11 mouse cellular contexts compared by ENCODE assay signal in the genomic region with DNA sequence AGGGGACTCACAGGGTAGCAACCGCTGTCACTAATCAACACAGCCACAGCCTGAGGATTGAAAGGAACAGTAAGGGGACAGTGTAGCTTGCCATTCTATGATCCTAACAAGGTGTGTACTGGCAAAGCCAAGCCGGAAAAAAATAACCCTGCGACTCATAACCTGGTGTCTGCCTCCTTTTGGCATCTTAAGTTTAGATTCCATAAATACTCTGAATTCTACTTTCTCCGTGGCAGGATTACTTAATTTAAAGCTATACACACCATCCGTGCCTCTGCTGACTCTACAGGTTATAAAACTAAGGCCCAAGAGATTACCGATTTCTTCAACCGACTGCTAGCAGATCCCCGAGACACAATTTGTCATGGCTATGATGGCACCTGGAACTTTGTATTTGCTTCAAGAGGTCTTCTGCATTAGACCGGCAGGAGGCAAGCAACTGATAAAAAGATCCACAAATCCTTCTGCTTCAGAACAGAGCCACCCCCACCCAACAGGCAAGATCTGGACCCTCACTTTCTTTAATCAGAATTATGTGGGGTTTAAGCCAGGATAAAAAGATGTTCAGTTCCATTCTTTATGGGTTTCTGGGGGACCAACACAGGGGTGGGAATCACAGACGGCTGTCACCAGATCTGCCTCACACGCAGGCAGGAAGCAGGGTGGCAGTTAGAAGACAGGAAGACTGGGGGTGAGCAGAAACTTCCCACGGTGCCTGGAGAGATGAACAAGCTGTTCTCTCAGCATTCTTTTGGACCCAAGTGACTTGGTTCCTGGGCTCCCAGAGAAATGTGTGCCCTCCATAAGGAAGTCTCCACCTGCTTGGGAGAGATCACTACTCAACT.
DNase-seq lines count a peak whose midpoint lies in the region; ATAC-seq and TF ChIP-seq lines count a peak whose summit lies in the region.
"Had no signal": no experiment of that assay in that cellular context is flagged by ENCODE, and none has a peak within 500 bp of the region (broad histone marks: within the 10 kb centered on the region; RNA-seq: fewer than 3 reads in every experiment).

No protein-coding gene starts in this region.

- H3K4me2 ChIP-seq in heart, postnatal 0 days (ENCODE audit: low read depth, low read length) = peak overlapping the region; percentile 16; the same call in 1 of the 2 replicates
- H3K4me2 ChIP-seq in heart, embryonic 11.5 days = no peak overlapping the region

- no peak for DNase-seq in heart, postnatal 0 days (ENCODE audit: low spot score)
- DNase-seq in naive thymus-derived CD4-positive, alpha-beta T cell, adult 2 months (ENCODE audit: low read depth) = peak; percentile 59
- no peak for DNase-seq in layer of hippocampus, adult 8-10 months (ENCODE audit: low spot score in 2 of 2)
- DNase-seq in kidney, postnatal 14 days = no peak
- DNase-seq in retina, postnatal 1 day = no peak
- DNase-seq: heart, adult 18-20 months; kidney, adult 8-10 months had no signal

- no peaks in the 10 kb centered on the region for H3K36me3 ChIP-seq in heart, postnatal 0 days (replicated peaks; ENCODE audit: control insufficient read depth, insufficient read depth, low read length)
- no peaks in the 10 kb centered on the region for H3K36me3 ChIP-seq in heart, embryonic 11.5 days (ENCODE audit: control insufficient read depth, insufficient read depth, low read length)
- H3K36me3 ChIP-seq: G1E had no signal

- H3K4me3 ChIP-seq in heart, postnatal 0 days (ENCODE audit: low read depth, low read length) = no peak overlapping the region
- H3K4me3 ChIP-seq in heart, embryonic 11.5 days (ENCODE audit: low read depth, low read length) = no peak overlapping the region

- H3K4me1 ChIP-seq in heart, postnatal 0 days (ENCODE audit: control insufficient read depth, insufficient read depth) = peaks cover 5% of the 10 kb centered on the region; the same call in 1 of the 2 replicates
- peaks cover 4% of the 10 kb centered on the region; the same call in 1 of the 2 replicates for H3K4me1 ChIP-seq in heart, embryonic 11.5 days (ENCODE audit: control insufficient read depth, insufficient read depth, low read length)

- no peaks in the 10 kb centered on the region for H3K9me3 ChIP-seq in heart, postnatal 0 days (replicated peaks; ENCODE audit: control insufficient read depth, low read length)
- H3K9me3 ChIP-seq in heart, embryonic 11.5 days (replicated peaks; ENCODE audit: control insufficient read depth, low read length) = no peaks in the 10 kb centered on the region
- H3K9me3 ChIP-seq: G1E had no signal

- no peak for TF ChIP-seq CTCF in heart, postnatal 0 days (IDR thresholded peaks at IDR 0.05; ENCODE audit: low read depth)

- H3K9ac ChIP-seq in heart, postnatal 0 days (replicated peaks; ENCODE audit: low read depth, low read length) = no peak overlapping the region
- H3K9ac ChIP-seq in heart, embryonic 11.5 days (ENCODE audit: low read depth, low read length) = no peak overlapping the region

- no peak overlapping the region for H3K27ac ChIP-seq in heart, postnatal 0 days (ENCODE audit: low read depth)
- no peak overlapping the region for H3K27ac ChIP-seq in heart, embryonic 11.5 days (ENCODE audit: low read depth, low read length)

- no peaks in the 10 kb centered on the region for H3K27me3 ChIP-seq in heart, postnatal 0 days (ENCODE audit: control insufficient read depth, insufficient read depth, low read length)
- H3K27me3 ChIP-seq in heart, embryonic 11.5 days (ENCODE audit: control insufficient read depth, insufficient read depth, low read length) = no peaks in the 10 kb centered on the region

- WGBS in heart, postnatal 0 days = 34% methylated on average over 12 of the region's 12 CpGs
- WGBS in heart, embryonic 11.5 days (ENCODE audit: insufficient replicate concordance) = 36% methylated on average over 12 of the region's 12 CpGs

- no peak for TF ChIP-seq EP300 in heart, postnatal 0 days (IDR thresholded peaks at IDR 0.05; ENCODE audit: low read depth)

- ATAC-seq in heart, postnatal 0 days (ENCODE audit: insufficient read depth, low read depth) = no peak
- no peak for ATAC-seq in heart, embryonic 11.5 days (replicated peaks; ENCODE audit: insufficient number of reproducible peaks, low FRiP score, low TSS enrichment)
- ATAC-seq in CD4-positive, CD25-positive, alpha-beta regulatory T cell, adult 4 months = peak; percentile 87
- peak; percentile 62 to 80; a peak in 3 of 4 replicates for ATAC-seq in hematopoietic stem cell, adult 5-6 weeks (replicated peaks in 1 of 2; ENCODE audit: insufficient read depth in 1 of 2, low FRiP score in 2 of 2, low TSS enrichment in 1 of 2, low read depth in 1 of 2, poor library complexity in 2 of 2, severe bottlenecking in 2 of 2)

Comparison
In these comparisons a context has a peak if more than half of its experiments do, and no peak if none do; other contexts are left out.
1. ATAC-seq: peak in CD4-positive, CD25-positive, alpha-beta regulatory T cell, adult 4 months (single experiment) and hematopoietic stem cell, adult 5-6 weeks (2 of 2); none in heart, postnatal 0 days (single experiment) and heart, embryonic 11.5 days (single experiment).